Mouse (Mus musculus) lung, adult 2 months (tissue): ENCODE data around the gene Il17rd. TPM values are rescaled to one million over a fixed set of nuclear protein-coding genes. Genes with fewer than 3 reads are reported as not detected.

Experiments
- DNase-seq: peaks from one replicate; pipeline ENCODE4 v3.0.0; 2022
- H3K4me1 ChIP-seq: fragments of 200-500 bp; 2 replicates; pipeline ENCODE4 v1.6.1; 2011; ENCODE audit warnings: low read length; ENCODE audit not compliant: control insufficient read depth, insufficient read depth
- H3K4me3 ChIP-seq: fragments of 200-500 bp; replicated peaks from 2 replicates; pipeline ENCODE3; 2011; ENCODE audit warnings: low read depth, mild to moderate bottlenecking, control low read depth, low read length; ENCODE audit errors: extremely low read depth
- CTCF ChIP-seq: fragments of 200-500 bp; IDR thresholded peaks from 2 replicates; pipeline ENCODE4 v1.5.1; 2011; ENCODE audit warnings: mild to moderate bottlenecking, low read length, control low read depth; ENCODE audit not compliant: insufficient read depth
- POLR2A ChIP-seq: fragments of 200-500 bp; IDR thresholded peaks from 2 replicates; pipeline ENCODE4 v1.6.1; 2011; ENCODE audit warnings: low read depth, mild to moderate bottlenecking, control low read depth, low read length, borderline replicate concordance; ENCODE audit errors: extremely low read depth
- WGBS: fragments of 180-500 bp; shearing (Covaris S2); methylation state at CpG from one replicate; pipeline ENCODE4 v1.1.7; 2018; 5-methylcytosine and 5-hydroxymethylcytosine counted together
- polyA plus RNA-seq: library from polyadenylated mRNA; depleted of rRNA; stranded (reverse); fragments of >200 nt; gene quantifications from 2 replicates; pipeline ENCODE4 v1.2.3, GENCODE M21; 2012; rRNA removed

Gene Il17rd
- polyA plus RNA-seq = 9.4 and 11.3 TPM in 2 replicates

GRCm38 (mm10) chr14:27038783-27039182 lies at the start of gene Il17rd:
TSS of gene Il17rd (plus strand) at chr14:27038941.
- under 1% methylated on average over 29 of the region's 29 CpGs for WGBS
- peak; percentile 90 for DNase-seq
- peak within 1 kb of the TSS; percentile 78 for H3K4me3 ChIP-seq
- peak; percentile 90; the same call in 1 of the 2 replicates for TF ChIP-seq POLR2A
- no peak for TF ChIP-seq CTCF
- H3K4me1 ChIP-seq = peaks cover 10% of the 10 kb centered on the region; the same call in 1 of the 2 replicates

- 84% methylated on average over 18 of the region's 18 CpGs for WGBS
- H3K4me3 ChIP-seq = no peak overlapping the region
- TF ChIP-seq CTCF (no peak), POLR2A (no peak)
- DNase-seq = no peak
- H3K4me1 ChIP-seq = no peaks in the 10 kb centered on the region
Observed at GRCm38 (mm10) chr14:26991622-26992021, 47.1 kb upstream of the Il17rd start.

GRCm38 (mm10) chr14:26993427-26993826 lies 45.3 kb upstream of the Il17rd start:
- 43% methylated on average over 3 of the region's 3 CpGs for WGBS
- Histone ChIP-seq H3K4me3 (no peak overlapping the region), H3K4me1 (no peaks in the 10 kb centered on the region)
- DNase-seq = no peak
- no peak for TF ChIP-seq POLR2A
- no peak for TF ChIP-seq CTCF

GRCm38 (mm10) chr14:26994211-26994741 lies 44.5 kb upstream of the Il17rd start, which contains the start of gene Hesx1:
TSS of gene Hesx1 (plus strand) at chr14:26994416.
- 5% methylated on average over 16 of the region's 16 CpGs for WGBS
- peak within 1 kb of the TSS; percentile 3 for H3K4me3 ChIP-seq
- DNase-seq = peak; percentile 18
- H3K4me1 ChIP-seq = no peaks in the 10 kb centered on the region
- TF ChIP-seq POLR2A = no peak
- TF ChIP-seq CTCF = no peak

GRCm38 (mm10) chr14:26996257-26996656 lies 42.5 kb upstream of the Il17rd start:
- Histone ChIP-seq H3K4me3 (no peak overlapping the region), H3K4me1 (no peaks in the 10 kb centered on the region)
- TF ChIP-seq CTCF = no peak
- no peak for TF ChIP-seq POLR2A
- DNase-seq = no peak

- WGBS = 13% methylated on average over 11 of the region's 11 CpGs
- no peak for DNase-seq
- Histone ChIP-seq H3K4me1 (no peaks in the 10 kb centered on the region), H3K4me3 (no peak overlapping the region)
- TF ChIP-seq CTCF (no peak), POLR2A (no peak)
Observed at GRCm38 (mm10) chr14:27000386-27000785, 38.4 kb upstream of the Il17rd start.

GRCm38 (mm10) chr14:27004906-27005305 lies 33.8 kb upstream of the Il17rd start:
- Histone ChIP-seq H3K4me1 (no peaks in the 10 kb centered on the region), H3K4me3 (no peak overlapping the region)
- no peak for DNase-seq
- 55% methylated on average over 7 of the region's 7 CpGs for WGBS
- TF ChIP-seq POLR2A (no peak), CTCF (no peak)

GRCm38 (mm10) chr14:27005937-27006336 lies 32.8 kb upstream of the Il17rd start:
- no peak for DNase-seq
- TF ChIP-seq POLR2A = no peak
- no peak for TF ChIP-seq CTCF

GRCm38 (mm10) chr14:27011561-27011960 lies 27.2 kb upstream of the Il17rd start:
- Histone ChIP-seq H3K4me1 (no peaks in the 10 kb centered on the region), H3K4me3 (no peak overlapping the region)
- WGBS = 77% methylated on average over 5 of the region's 5 CpGs
- DNase-seq = no peak
- TF ChIP-seq POLR2A = no peak
- TF ChIP-seq CTCF = no peak

More at GRCm38 (mm10) chr14:27005937-27006336, 32.8 kb upstream of the Il17rd start:
- Histone ChIP-seq H3K4me3 (no peak overlapping the region), H3K4me1 (no peaks in the 10 kb centered on the region)
- WGBS = 52% methylated on average over 6 of the region's 6 CpGs

GRCm38 (mm10) chr14:27013658-27014057 lies 25.1 kb upstream of the Il17rd start:
- H3K4me1 ChIP-seq = no peaks in the 10 kb centered on the region
- 41% methylated on average over 4 of the region's 4 CpGs for WGBS
- no peak for DNase-seq
- no peak for TF ChIP-seq CTCF
- no peak for TF ChIP-seq POLR2A
- no peak overlapping the region for H3K4me3 ChIP-seq
